Mouse (Mus musculus) gonadal fat pad, adult 2 months (tissue): ENCODE data around the gene Gm6803. TPM values are rescaled to one million over a fixed set of nuclear protein-coding genes. Genes with fewer than 3 reads are reported as not detected.
"Not testable (repeated sequence)": the region's sequence is repeated elsewhere in the genome, so short reads cannot be mapped to it uniquely, and the experiment has no call there.

Experiments
- DNase-seq: peaks from one replicate; pipeline ENCODE4 v3.0.0-alpha.2; 2012; ENCODE audit warnings: low read depth
- polyA plus RNA-seq: library from polyadenylated mRNA; depleted of rRNA; stranded (reverse); fragments of >200 nt; gene quantifications from 2 replicates; pipeline ENCODE4 v1.2.3, GENCODE M21; 2012; rRNA removed

The Gm6803 gene
- not detected in 2 replicates for polyA plus RNA-seq

GRCm38 (mm10) chr12:88018671-88019070, at the start of gene Gm6803:
Gene Gm6803, minus strand, starts transcription at chr12:88018771.
- not testable (repeated sequence) for DNase-seq

DNA sequence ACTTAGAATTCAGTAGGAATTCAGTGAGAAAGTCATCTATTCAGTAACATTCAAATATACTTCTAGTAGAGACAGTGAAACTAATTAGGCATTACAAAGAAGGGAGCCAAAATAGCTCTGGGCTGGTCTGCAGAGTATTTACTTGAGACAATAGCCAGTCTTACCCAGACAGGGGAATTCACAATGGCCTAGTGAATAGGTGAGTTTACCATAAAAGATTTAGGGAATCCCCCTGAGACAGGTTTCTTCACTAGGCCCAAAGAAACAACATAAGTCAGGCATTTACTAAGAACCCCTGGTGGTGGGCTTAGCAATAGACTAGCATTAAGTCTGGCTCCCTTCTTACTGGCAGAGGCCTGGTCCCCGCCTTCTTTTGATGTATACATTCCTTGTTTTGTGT, 26.7 kb upstream of the Gm6803 start:
- DNase-seq, result not testable (repeated sequence)

DNA sequence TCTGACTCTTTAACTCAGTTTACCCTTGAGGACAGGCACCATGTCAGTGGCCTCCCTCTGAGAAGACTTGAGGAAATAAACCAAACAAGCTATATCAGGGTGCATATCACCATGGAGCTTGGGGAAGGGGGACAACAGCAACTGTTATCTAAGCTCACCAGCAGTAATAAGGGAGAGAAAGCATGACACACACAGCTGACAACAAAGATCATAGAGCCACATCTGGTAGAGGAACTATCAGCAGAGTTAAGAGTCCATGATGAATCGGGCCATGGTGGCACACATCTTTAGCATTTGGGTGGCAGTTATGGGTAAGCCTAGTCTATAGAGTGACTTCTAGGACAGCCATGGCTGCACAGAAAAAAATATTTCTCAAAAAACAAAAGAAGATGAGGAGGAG, 21.1 kb upstream of the Gm6803 start:
- not testable (repeated sequence) for DNase-seq

GRCm38 (mm10) chr12:88039062-88039461, 20.5 kb upstream of the Gm6803 start:
- not testable (repeated sequence) for DNase-seq

DNA sequence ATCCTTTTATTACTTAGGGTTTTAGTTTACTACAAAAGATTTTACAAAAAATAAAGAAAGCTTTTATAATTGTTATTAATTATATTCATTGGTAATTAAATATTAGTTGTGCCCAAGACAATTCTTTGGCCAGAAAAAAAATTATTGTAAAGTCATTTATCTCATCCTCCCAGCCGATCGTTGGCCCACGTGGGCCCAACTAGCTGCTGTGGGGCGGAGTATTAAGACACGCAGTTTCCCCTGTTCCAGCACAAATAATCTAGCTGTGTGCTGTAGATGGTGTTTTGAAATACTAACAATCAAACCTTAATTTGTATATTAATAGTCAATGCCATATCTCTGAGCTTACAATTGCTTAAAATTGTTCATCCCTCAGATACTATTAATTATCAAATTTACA, 13.7 kb upstream of the Gm6803 start:
- not testable (repeated sequence) for DNase-seq

DNA sequence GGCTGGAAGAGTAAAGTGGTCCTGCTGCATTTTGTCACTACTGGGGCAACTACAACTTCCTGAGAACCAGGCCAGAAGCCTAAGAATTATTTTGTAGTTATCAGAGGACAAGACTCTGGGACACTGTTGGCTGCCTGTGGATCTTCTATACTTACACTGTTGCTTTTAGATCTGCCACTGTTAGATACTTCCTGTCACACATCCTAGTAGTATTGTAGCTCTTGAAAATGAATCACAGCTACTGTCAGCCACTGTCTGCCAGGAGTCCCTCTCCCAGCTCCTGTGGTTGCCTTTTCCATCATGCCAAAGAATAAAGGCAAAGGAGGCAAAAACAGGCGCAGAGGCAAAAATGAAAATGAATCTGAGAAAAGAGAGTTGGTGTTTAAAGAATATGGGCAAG, 8.1 kb upstream of the Gm6803 start, which contains the start of gene Gm2056:
Gene Gm2056 (plus strand): TSS at position 301 of the 400 bp plus-strand sequence.
- not testable (repeated sequence) for DNase-seq

DNA sequence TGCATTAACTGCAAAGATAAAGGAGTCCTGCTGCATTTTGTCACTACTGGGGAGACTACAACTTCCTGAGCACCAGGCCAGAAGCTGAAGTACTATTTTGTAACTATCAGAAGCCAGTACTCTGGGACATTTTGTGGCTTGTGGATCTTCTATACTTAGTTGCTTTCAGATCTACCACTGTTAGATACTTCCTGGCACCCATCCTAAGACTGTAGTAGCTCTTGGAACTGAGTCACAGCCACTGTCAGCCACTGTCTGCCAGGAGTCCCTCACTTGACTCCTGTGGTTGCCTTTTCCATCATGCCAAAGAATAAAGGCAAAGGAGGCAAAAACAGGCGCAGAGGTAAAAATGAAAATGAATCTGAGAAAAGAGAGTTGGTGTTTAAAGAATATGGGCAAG, 7.0 kb downstream of the Gm6803 start, which contains the start of gene Gm2075:
Gene Gm2075 (plus strand): TSS at position 301 of the 400 bp plus-strand sequence.
- DNase-seq, result not testable (repeated sequence)

GRCm38 (mm10) chr12:88004118-88004517, 14.5 kb downstream of the Gm6803 start:
- not testable (repeated sequence) for DNase-seq

- peak; percentile 31 for DNase-seq
Measured at GRCm38 (mm10) chr12:87984000-87984399, 34.6 kb downstream of the Gm6803 start.

Other genes with a start within 250 kb of the Gm6803 start
- gene Gm21319, start 243.0 kb downstream of the Gm6803 start, polyA plus RNA-seq, result not detected in 2 replicates
- gene Gm21936, start 223.3 kb downstream of the Gm6803 start, polyA plus RNA-seq, result not detected in 2 replicates
- not detected in 2 replicates for gene BB287469, start 202.2 kb downstream of the Gm6803 start, polyA plus RNA-seq
- not detected in 2 replicates for gene Gm2001, start 176.4 kb downstream of the Gm6803 start, polyA plus RNA-seq
- not detected in 2 replicates for gene Gm2016, start 144.7 kb downstream of the Gm6803 start, polyA plus RNA-seq
- gene Gm2022, start 123.4 kb downstream of the Gm6803 start, polyA plus RNA-seq, result not detected in 2 replicates
- gene Gm2035, start 98.9 kb downstream of the Gm6803 start, polyA plus RNA-seq, result not detected in 2 replicates
- gene Gm2042, start 64.7 kb downstream of the Gm6803 start, polyA plus RNA-seq, result not detected in 2 replicates
- gene Gm2075, start 6.9 kb downstream of the Gm6803 start, polyA plus RNA-seq, result not detected in 2 replicates
- not detected in 2 replicates for gene Gm2056, start 8.2 kb upstream of the Gm6803 start, polyA plus RNA-seq
- gene Gm16368, start 64.9 kb upstream of the Gm6803 start, polyA plus RNA-seq, result not detected in 2 replicates
- gene Gm10436, start 163.3 kb upstream of the Gm6803 start, polyA plus RNA-seq, result not detected in 2 replicates
- not detected in 2 replicates for gene Gm8332, start 231.3 kb upstream of the Gm6803 start, polyA plus RNA-seq